Mouse (Mus musculus): ENCODE data around the gene Cacna1s. TPM values are rescaled to one million over a fixed set of nuclear protein-coding genes. Genes with fewer than 3 reads are reported as not detected.

The Cacna1s gene
- total RNA-seq, 2 experiments from 2014 or later: 3.6 to 3.7 TPM

DNA sequence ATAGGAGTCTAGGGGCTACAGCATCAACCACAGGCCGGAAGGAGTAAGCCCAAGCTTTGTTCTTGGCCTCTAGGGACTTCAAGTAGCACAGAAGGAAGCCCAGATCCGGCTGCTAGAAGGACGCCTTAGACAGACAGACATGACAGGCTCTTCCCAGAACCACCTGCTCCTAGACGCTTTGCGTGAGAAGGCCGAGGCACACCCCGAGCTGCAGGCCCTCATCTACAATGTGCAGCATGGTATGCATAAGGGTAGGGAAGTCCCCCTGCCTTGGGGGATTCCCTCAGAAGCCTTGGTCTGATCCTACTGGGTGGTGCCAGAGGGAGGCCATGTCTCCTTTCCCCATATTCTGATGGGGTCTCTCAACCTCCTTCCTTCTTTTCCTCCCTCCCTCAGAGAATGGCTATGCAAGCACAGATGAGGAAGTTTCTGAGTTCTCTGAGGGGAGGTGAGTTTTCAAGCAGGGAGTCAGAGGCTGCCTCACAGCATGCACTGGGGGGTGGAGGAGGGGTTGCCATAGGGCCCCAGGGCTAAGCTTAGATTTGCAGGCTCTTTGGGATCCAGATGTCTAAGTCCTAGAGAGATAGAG is 108.9 kb downstream of the Cacna1s start:
- intact Hi-C loops (cut with DNase I): no loop called here
- no peak for DNase-seq (ENCODE audit: low spot score)

DNA sequence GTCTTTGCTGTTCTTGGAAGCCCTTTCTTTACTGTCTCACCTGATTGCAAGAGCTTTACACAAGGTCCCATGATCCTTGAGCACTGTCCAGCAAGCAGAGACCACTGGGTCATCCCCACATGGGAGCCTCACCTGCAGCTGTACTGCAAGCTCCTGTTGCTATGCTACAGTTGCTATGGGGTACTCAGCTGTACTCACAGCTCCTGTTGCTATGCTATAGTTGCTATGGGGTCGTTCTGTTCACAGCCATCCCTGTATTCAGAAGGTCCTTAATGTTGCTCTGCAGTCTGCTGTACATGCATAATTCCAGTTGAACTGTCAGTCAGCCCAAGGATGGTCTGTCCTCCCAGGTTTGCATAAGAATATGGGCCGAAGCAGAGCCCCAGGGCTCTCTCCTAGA is 112.9 kb downstream of the Cacna1s start:
- intact Hi-C loops (cut with DNase I): no loop called here
- no peak for DNase-seq (ENCODE audit: low spot score)

DNA sequence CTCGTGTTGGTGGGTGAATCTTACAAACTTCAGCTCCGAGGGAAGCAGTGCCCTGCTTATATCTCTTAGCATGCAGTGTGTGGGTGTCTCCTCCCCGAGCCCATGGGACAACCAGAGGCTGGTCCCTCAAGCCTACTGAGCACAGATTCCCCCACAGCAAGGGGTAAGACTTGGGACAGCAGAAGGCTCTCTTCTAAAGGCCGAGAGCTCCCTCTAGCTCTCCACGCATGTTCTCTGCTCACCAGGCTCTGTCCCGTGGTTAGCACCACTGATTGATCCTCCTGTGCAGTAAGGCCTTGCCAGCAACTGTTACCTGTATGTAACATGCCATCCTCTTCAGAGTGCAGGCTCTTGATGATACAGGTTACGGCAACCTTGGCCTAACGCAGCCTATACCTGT is 115.1 kb downstream of the Cacna1s start:
- intact Hi-C loops (cut with DNase I): loop anchor here (1.0 to 2.0 kb wide), 3 partner anchors 51 to 116 kb away; no protein-coding TSS in a partner anchor
- DNase-seq (ENCODE audit: low spot score): no peak

Other genes with a start within 250 kb of the Cacna1s start
- gene Lad1, start 234.2 kb upstream of the Cacna1s start, total RNA-seq (2021): 1 to 10 TPM; 5.6 to 6.0 TPM
- gene Tnnt2, start 216.4 kb upstream of the Cacna1s start, total RNA-seq (2021): 1,000 to 10,000 TPM; 8,717 to 8,772 TPM
- not detected for gene Pkp1, start 133.5 kb upstream of the Cacna1s start, total RNA-seq (2021)
- gene Igfn1, start 46.4 kb upstream of the Cacna1s start, total RNA-seq (2021): under 1 TPM in 1 of 2 experiments, not detected in 1; 0.20 TPM
- gene Tmem9, start 44.6 kb upstream of the Cacna1s start, total RNA-seq (2021): 10 to 100 TPM; 14.6 to 15.8 TPM
- gene Ascl5, start 1.9 kb upstream of the Cacna1s start, total RNA-seq (2021): not detected
- gene Kif21b, start 78.6 kb downstream of the Cacna1s start, total RNA-seq (2021): under 1 TPM; 0.75 TPM
- gene Mroh3, start 160.1 kb downstream of the Cacna1s start, total RNA-seq (2021): not detected
- not detected for gene Inava, start 181.5 kb downstream of the Cacna1s start, total RNA-seq (2021)
- not detected for gene Gpr25, start 208.1 kb downstream of the Cacna1s start, total RNA-seq (2021)

Data from heart, postnatal 25 days (tissue).